Mouse (Mus musculus) bone marrow, adult 2 months (tissue): ENCODE measurements around the gene 5330417H12Rik. TPM values are rescaled to one million over a fixed set of nuclear protein-coding genes. Genes with fewer than 3 reads are reported as not detected.
A peak's percentile ranks its signal among the peaks of the same experiment; 100 is the strongest.

Source experiments
- H3K27ac ChIP-seq: fragments of 200-500 bp; 2 replicates; pipeline ENCODE4 v1.5.1; 2012; ENCODE audit warnings: low read depth, mild to moderate bottlenecking, control low read depth, inconsistent platforms, low read length; ENCODE audit not compliant: control insufficient read depth, poor library complexity, insufficient read depth
- H3K4me1 ChIP-seq: fragments of 200-500 bp; 2 replicates; pipeline ENCODE4 v1.6.1; 2011; ENCODE audit warnings: low read length; ENCODE audit not compliant: control insufficient read depth, insufficient read depth
- H3K4me3 ChIP-seq: fragments of 200-500 bp; replicated peaks from 2 replicates; pipeline ENCODE3; 2011; ENCODE audit warnings: mild to moderate bottlenecking, low read depth, low read length, control low read depth; ENCODE audit not compliant: control insufficient read depth
- CTCF ChIP-seq: fragments of 200-500 bp; IDR thresholded peaks from 2 replicates; pipeline ENCODE4 v1.5.1; 2011; ENCODE audit warnings: low read length, control low read depth; ENCODE audit not compliant: control insufficient read depth, insufficient read depth
- POLR2A ChIP-seq: fragments of 200-500 bp; IDR thresholded peaks from 2 replicates; pipeline ENCODE4 v1.6.1; 2011; ENCODE audit warnings: low read depth, mild to moderate bottlenecking, control low read depth, low read length, borderline replicate concordance; ENCODE audit not compliant: control insufficient read depth
- WGBS: fragments of 180-500 bp; shearing (Covaris S2); methylation state at CpG from one replicate; pipeline ENCODE4 v1.1.7; 2018; 5-methylcytosine and 5-hydroxymethylcytosine counted together
- polyA plus RNA-seq: library from polyadenylated mRNA; stranded (reverse); fragments of >200 nt; gene quantifications from 2 replicates; pipeline ENCODE4 v1.2.4, GENCODE M21; 2011; ENCODE audit warnings: low replicate concordance; ENCODE audit not compliant: missing spikeins, insufficient read depth, insufficient read length

5330417H12Rik gene
- polyA plus RNA-seq, 1 experiment, result not detected

DNA sequence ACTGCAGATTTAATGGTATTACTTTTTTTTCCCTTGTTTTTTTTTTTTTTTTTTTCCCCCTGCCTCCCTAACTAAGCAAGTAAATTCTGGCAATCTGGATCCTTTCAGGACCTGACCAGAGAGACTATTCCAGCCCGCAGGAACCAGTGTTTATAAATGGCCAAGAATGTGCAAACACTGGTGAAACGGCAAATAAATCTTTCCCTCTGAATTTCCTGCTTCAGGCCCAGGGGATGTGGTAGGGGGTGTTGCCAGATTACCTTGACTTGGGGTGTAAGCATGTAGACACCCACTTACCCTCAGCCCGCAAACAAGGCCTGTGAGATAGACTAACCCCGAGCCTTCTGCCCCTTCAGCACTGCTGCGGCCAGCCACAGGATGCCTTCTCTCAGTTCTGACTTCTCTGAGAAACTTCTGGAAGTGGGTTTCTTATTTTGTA lies 36.9 kb upstream of the 5330417H12Rik start:
- TF ChIP-seq POLR2A (no peak), CTCF (no peak)

DNA sequence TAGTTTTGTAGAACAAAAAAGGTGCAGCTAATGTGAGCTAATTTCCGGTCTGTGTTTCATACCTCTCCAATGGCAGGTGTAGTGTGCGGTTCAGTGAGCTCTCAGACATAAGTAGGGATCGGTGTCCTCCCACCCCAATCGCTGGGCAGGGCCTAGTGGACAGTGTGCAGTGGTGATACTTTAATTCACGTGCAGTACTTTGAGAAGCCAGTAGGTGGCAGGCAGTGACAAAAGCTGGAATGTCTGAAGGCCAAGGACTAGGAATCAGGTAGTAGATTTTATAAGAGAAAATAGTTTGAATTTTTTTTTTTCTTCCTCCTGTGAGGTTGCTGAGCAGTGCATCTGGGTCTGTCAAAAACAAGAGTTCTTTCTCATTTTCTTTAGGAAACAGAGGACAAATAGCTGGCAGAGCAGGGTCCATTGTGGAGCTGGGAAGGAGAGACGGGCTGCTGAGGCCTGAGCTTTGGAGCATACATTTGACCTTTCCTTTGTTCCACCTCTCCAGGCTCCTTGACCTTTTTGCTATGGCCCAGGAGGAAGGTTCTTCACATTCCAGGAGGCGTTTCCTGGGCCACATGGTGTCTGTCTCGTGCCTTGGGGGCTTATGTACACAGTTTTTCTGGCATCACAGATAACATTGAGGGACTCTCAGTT lies 36.4 kb upstream of the 5330417H12Rik start:
- peaks cover 2% of the 10 kb centered on the region; the same call in 1 of the 2 replicates for H3K4me1 ChIP-seq
- WGBS, result 36% methylated on average over 8 of the region's 8 CpGs
- TF ChIP-seq CTCF (peak; percentile 61), POLR2A (no peak)

More for the DNA sequence above, 36.9 kb upstream of the 5330417H12Rik start:
- Histone ChIP-seq H3K4me3 (no peak overlapping the region), H3K27ac (no peak overlapping the region), H3K4me1 (peaks cover 2% of the 10 kb centered on the region; the same call in 1 of the 2 replicates)
- WGBS, result 88% methylated on average over 5 of the region's 5 CpGs

DNA sequence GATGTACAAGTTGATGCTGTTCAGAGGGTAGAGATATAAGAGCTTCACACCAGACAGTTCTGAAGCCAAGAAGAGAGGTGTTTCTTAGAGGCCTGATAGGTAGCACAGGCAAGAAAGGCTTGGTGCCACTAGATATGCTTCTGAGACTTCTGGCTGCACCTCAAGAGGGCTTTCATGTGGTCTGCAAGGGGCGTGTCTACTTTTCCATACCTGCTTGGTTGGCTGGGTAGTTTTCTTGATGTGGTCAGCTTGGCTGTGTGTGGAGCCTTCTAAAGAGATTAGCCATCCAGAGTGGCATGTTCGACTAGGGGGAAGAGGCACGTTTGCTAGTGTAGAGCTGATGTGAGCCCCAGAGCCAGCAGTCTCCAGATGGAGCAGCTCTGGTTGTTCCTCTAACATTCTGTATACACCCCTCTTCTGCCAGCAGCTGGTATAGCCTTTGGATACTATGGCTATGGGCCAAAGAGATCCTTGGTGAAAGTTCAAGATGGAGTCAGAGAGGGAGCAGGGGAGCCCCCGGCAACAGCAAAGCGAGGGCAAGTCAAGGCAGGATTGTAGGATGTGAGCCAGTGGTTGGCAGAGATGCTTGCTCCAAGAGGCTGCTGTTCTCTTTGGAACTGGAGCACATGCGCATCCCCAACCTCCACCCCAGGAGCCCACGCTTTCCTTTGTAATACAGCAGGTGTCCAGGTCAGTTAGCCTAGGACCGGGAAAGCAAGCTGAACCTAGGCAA lies 34.4 kb upstream of the 5330417H12Rik start:
- Histone ChIP-seq H3K4me3 (no peak overlapping the region), H3K27ac (no peak overlapping the region), H3K4me1 (no peaks in the 10 kb centered on the region; the same call in 1 of the 2 replicates)
- WGBS, result 69% methylated on average over 8 of the region's 8 CpGs
- TF ChIP-seq POLR2A, result no peak
- TF ChIP-seq CTCF, result no peak

More for the DNA sequence above, 36.4 kb upstream of the 5330417H12Rik start:
- Histone ChIP-seq H3K4me3 (no peak overlapping the region), H3K27ac (no peak overlapping the region)

DNA sequence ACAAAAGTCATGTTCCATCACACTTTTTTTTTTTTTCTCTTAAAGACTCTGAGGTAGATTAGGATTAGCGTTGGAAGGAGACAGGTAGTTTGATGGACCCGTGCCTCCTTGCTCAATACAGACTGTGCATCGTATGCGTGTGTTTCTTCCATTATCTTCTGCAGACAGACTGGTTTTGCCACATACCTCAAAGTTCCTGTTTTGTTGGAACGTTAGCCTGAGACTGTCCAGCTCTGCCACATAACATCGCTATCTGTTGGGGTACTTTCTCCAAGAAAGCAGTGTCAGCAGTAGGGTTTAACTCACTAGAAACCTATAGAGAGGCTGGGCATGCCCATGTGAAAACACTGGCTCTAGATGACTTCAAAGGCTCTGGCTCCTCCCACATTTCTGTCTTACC lies 31.5 kb upstream of the 5330417H12Rik start:
- WGBS, result 13% methylated on average over 6 of the region's 6 CpGs
- Histone ChIP-seq H3K4me3 (no peak overlapping the region), H3K4me1 (no peaks in the 10 kb centered on the region), H3K27ac (no peak overlapping the region)
- TF ChIP-seq CTCF (no peak), POLR2A (no peak)

DNA sequence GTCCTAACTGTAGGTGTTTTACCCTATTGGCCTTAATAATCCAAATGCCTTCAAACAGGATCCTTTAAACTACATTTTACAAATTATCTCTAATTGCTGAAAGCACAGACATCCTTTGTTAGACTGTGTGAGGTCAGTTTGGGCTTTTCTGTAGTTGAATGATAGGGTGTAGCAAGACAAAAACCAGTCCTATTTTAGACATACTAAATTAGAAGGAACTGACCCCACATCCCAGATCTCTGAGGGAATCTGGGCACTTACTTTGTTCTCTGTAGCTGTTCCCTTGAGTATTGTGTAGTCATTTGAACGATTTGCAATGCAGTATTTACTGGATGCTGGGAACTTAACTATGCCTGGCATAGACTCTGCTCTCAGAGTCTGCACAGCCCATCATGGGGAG lies 26.9 kb upstream of the 5330417H12Rik start:
- WGBS, result 64% methylated on average over 1 of the region's 1 CpGs
- Histone ChIP-seq H3K27ac (no peak overlapping the region), H3K4me1 (no peaks in the 10 kb centered on the region; the same call in 1 of the 2 replicates), H3K4me3 (no peak overlapping the region)
- no peak for TF ChIP-seq POLR2A
- TF ChIP-seq CTCF, result no peak

DNA sequence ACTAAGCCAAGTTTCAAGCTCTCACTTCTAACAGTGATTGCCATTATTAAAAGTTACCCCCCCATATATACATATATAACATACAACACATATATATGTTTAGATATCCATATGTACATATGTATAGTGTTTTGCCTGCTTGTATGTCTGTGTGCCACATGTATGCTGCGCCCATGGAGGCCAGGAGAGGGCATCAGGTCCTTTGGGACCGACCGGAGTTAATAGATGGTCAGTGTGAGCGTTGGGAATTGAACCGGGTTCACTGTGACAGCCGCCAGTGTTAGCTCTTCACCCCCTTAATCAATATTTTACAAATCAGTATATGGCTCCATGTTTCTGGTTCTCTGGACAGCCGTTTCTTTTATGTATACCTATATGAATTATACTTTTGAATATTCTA lies 25.0 kb upstream of the 5330417H12Rik start:
- TF ChIP-seq CTCF (no peak), POLR2A (no peak)
- WGBS, result 78% methylated on average over 7 of the region's 7 CpGs
- no peaks in the 10 kb centered on the region; the same call in 1 of the 2 replicates for H3K4me1 ChIP-seq
- no peak overlapping the region for H3K27ac ChIP-seq
- H3K4me3 ChIP-seq, result no peak overlapping the region

DNA sequence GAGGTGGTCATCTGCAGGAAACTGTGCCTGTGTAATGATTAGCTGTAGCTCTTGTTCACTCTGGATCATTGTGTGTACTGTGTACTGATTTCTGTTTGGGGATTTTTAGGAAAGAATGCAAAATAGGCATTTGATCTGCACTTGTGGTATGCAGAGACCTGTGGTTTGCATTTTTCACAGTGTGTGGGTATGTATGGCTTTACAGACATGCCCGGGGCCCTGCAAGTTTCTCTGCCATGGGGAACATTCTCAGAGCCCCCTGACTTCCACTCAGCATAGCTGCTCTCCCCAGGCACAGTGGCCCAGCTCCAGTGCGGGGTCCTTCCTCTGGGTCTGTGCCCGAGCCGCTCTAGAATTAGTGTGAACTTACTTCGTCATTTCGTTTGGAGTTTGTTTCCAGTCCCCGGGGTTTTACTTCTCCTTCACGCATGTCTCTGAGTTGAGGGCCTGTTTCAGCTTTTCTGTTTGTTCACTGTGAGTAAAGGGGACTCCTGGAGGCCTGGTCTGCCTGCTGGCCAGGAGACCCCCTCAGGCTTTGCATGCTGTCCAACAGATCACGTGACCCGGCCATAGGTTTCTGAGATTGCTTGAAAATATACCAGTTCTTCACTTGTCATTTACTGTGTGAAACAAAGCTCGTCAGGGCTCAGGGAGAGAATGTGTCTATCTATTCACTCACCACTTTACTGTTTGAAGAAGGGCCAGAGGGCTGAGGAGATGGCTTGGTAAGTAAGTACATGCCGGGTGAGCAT lies 24.2 kb upstream of the 5330417H12Rik start:
- no peak for TF ChIP-seq POLR2A
- TF ChIP-seq CTCF, result no peak
- Histone ChIP-seq H3K27ac (no peak overlapping the region), H3K4me1 (no peaks in the 10 kb centered on the region; the same call in 1 of the 2 replicates), H3K4me3 (no peak overlapping the region)
- WGBS, result 72% methylated on average over 12 of the region's 12 CpGs

DNA sequence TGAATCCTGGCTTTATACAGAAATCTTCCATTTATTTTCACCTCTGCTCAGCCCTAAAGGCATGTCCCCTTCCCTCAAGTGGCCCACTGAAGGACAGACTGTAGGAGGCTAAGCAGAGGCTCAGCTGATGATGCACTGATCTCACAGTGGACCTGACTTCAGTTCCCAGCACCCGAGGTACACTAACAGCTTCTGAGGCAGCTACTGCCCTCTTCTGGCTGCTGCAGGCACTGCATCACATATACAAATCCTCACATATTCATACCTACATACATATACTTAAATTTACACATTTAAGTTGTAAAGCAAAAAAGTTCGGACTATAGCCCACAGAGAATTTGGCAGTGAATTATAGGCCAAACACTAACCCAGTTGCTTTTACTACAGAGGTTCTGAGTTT lies 20.0 kb upstream of the 5330417H12Rik start:
- no peak overlapping the region for H3K4me3 ChIP-seq
- H3K4me1 ChIP-seq, result no peaks in the 10 kb centered on the region; the same call in 1 of the 2 replicates
- H3K27ac ChIP-seq, result no peak overlapping the region
- WGBS, result 82% methylated on average over 2 of the region's 2 CpGs
- TF ChIP-seq POLR2A, result no peak
- peak; percentile 43; the same call in 1 of the 2 replicates for TF ChIP-seq CTCF
